Mouse (Mus musculus) embryonic facial prominence, embryonic 11.5 days (tissue): ENCODE measurements around the gene Pou2f3. TPM values are rescaled to one million over a fixed set of nuclear protein-coding genes. Genes with fewer than 3 reads are reported as not detected.

Experiments used
- ATAC-seq: fragments of 200-750 bp; cut with Nextera tagmentation; replicated peaks from 2 replicates; pipeline ENCODE4 v1.8.0; 2017; ENCODE audit warnings: low read depth; ENCODE audit not compliant: insufficient number of reproducible peaks, low FRiP score, low TSS enrichment
- DNase-seq: peaks from one replicate; pipeline ENCODE4 v3.0.0-alpha.2; 2015; ENCODE audit warnings: low spot score
- H3K27ac ChIP-seq: fragments of 300-500 bp; sonication (generic); replicated peaks from 2 replicates; pipeline ENCODE4 v1.5.1; 2014; ENCODE audit warnings: mild to moderate bottlenecking, low read depth, low read length, control low read depth
- H3K27me3 ChIP-seq: fragments of 300-500 bp; sonication (generic); 2 replicates; pipeline ENCODE4 v1.6.1; 2014; ENCODE audit warnings: mild to moderate bottlenecking, low read length, moderate library complexity, mixed read lengths; ENCODE audit not compliant: control insufficient read depth, insufficient read depth
- H3K36me3 ChIP-seq: fragments of 300-500 bp; sonication (generic); replicated peaks from 2 replicates; pipeline ENCODE4 v1.6.1; 2014; ENCODE audit warnings: low read depth, mild to moderate bottlenecking, low read length, moderate library complexity, mixed read lengths; ENCODE audit not compliant: control insufficient read depth, insufficient read depth
- H3K4me1 ChIP-seq: fragments of 300-500 bp; sonication (generic); 2 replicates; pipeline ENCODE4 v1.6.1; 2014; ENCODE audit warnings: low read length, mixed read lengths; ENCODE audit not compliant: control insufficient read depth, insufficient read depth
- H3K4me2 ChIP-seq: fragments of 300-500 bp; sonication (generic); 2 replicates; pipeline ENCODE4 v1.6.1; 2014; ENCODE audit warnings: low read depth, mild to moderate bottlenecking, control low read depth, low read length, moderate library complexity
- H3K4me3 ChIP-seq: fragments of 300-500 bp; sonication (generic); 2 replicates; pipeline ENCODE4 v1.5.1; 2014; ENCODE audit warnings: low read depth, low read length, control low read depth
- H3K9ac ChIP-seq: fragments of 300-500 bp; sonication (generic); replicated peaks from 2 replicates; pipeline ENCODE4 v1.6.1; 2014; ENCODE audit warnings: mild to moderate bottlenecking, control low read depth, low read length
- H3K9me3 ChIP-seq: fragments of 300-500 bp; sonication (generic); replicated peaks from 2 replicates; pipeline ENCODE4 v1.6.1; 2016; ENCODE audit warnings: mild to moderate bottlenecking, low read length, inconsistent platforms, mixed read lengths; ENCODE audit not compliant: control insufficient read depth
- WGBS: fragments of 180-500 bp; shearing (Covaris S2); extraction: QIAGEN DNeasy Blood & Tissue Kit; methylation state at CpG from one replicate; pipeline ENCODE4 v1.1.7; 2014; 5-methylcytosine and 5-hydroxymethylcytosine counted together
- polyA plus RNA-seq: library from polyadenylated mRNA; unstranded; fragments of >200 nt; fragmentation: Nextera tagmentation; extraction: Ambion mirVana; gene quantifications from 2 replicates; pipeline ENCODE4 v1.2.1, GENCODE M21; 2014

The Pou2f3 gene
- polyA plus RNA-seq, 1 experiment from 2014 or later: not detected

GRCm38 (mm10) chr9:43098922-43099321, 111.2 kb downstream of the Pou2f3 start:
- H3K9ac ChIP-seq: no peak overlapping the region
- DNase-seq (no peak), ATAC-seq (no peak)
- H3K4me2 ChIP-seq: no peak overlapping the region
- no peaks in the 10 kb centered on the region for H3K9me3 ChIP-seq
- H3K4me1 ChIP-seq: no peaks in the 10 kb centered on the region
- no peaks in the 10 kb centered on the region for H3K27me3 ChIP-seq
- no peaks in the 10 kb centered on the region for H3K36me3 ChIP-seq
- 58% methylated on average over 4 of the region's 4 CpGs for WGBS
- no peak overlapping the region for H3K27ac ChIP-seq
- no peak overlapping the region for H3K4me3 ChIP-seq

- Histone ChIP-seq H3K36me3 (no peaks in the 10 kb centered on the region), H3K4me1 (no peaks in the 10 kb centered on the region), H3K27ac (no peak overlapping the region), H3K27me3 (no peaks in the 10 kb centered on the region), H3K9ac (no peak overlapping the region), H3K4me3 (no peak overlapping the region), H3K9me3 (no peaks in the 10 kb centered on the region), H3K4me2 (no peak overlapping the region)
- DNase-seq (no peak), ATAC-seq (no peak)
- WGBS: 92% methylated on average over 3 of the region's 3 CpGs
These were observed 112.2 kb downstream of the Pou2f3 start for GRCm38 (mm10) chr9:43097801-43098557.

- no peaks in the 10 kb centered on the region for H3K36me3 ChIP-seq
- DNase-seq (no peak), ATAC-seq (no peak)
- no peaks in the 10 kb centered on the region for H3K27me3 ChIP-seq
- H3K9me3 ChIP-seq: no peaks in the 10 kb centered on the region
- no peak overlapping the region for H3K4me2 ChIP-seq
- H3K4me1 ChIP-seq: no peaks in the 10 kb centered on the region
- H3K9ac ChIP-seq: no peak overlapping the region
- H3K4me3 ChIP-seq: no peak overlapping the region
- H3K27ac ChIP-seq: no peak overlapping the region
These were observed 113.8 kb downstream of the Pou2f3 start for GRCm38 (mm10) chr9:43096337-43096736.

GRCm38 (mm10) chr9:43094828-43095227, 115.3 kb downstream of the Pou2f3 start:
- H3K4me1 ChIP-seq: no peaks in the 10 kb centered on the region
- H3K27ac ChIP-seq: no peak overlapping the region
- no peak overlapping the region for H3K4me3 ChIP-seq
- no peak overlapping the region for H3K4me2 ChIP-seq
- no peaks in the 10 kb centered on the region for H3K27me3 ChIP-seq
- ATAC-seq (no peak), DNase-seq (no peak)
- H3K36me3 ChIP-seq: no peaks in the 10 kb centered on the region
- H3K9ac ChIP-seq: no peak overlapping the region
- 90% methylated on average over 4 of the region's 4 CpGs for WGBS
- H3K9me3 ChIP-seq: no peaks in the 10 kb centered on the region

GRCm38 (mm10) chr9:43093803-43094202, 116.4 kb downstream of the Pou2f3 start:
- Histone ChIP-seq H3K9ac (no peak overlapping the region), H3K4me3 (no peak overlapping the region), H3K36me3 (no peaks in the 10 kb centered on the region), H3K4me1 (no peaks in the 10 kb centered on the region), H3K9me3 (no peaks in the 10 kb centered on the region), H3K4me2 (no peak overlapping the region), H3K27me3 (no peaks in the 10 kb centered on the region), H3K27ac (no peak overlapping the region)
- no peak for DNase-seq
- no peak for ATAC-seq
- WGBS: 80% methylated on average over 3 of the region's 3 CpGs

GRCm38 (mm10) chr9:43085686-43086285, 124.4 kb downstream of the Pou2f3 start:
- Histone ChIP-seq H3K9ac (no peak overlapping the region), H3K27ac (no peak overlapping the region), H3K4me3 (no peak overlapping the region), H3K4me1 (no peaks in the 10 kb centered on the region), H3K9me3 (no peaks in the 10 kb centered on the region), H3K27me3 (no peaks in the 10 kb centered on the region), H3K36me3 (no peaks in the 10 kb centered on the region), H3K4me2 (no peak overlapping the region)
- DNase-seq: no peak
- no peak for ATAC-seq
- WGBS: 95% methylated on average over 1 of the region's 1 CpGs

- Histone ChIP-seq H3K9me3 (no peaks in the 10 kb centered on the region), H3K4me2 (no peak overlapping the region), H3K36me3 (no peaks in the 10 kb centered on the region), H3K4me1 (no peaks in the 10 kb centered on the region), H3K27ac (no peak overlapping the region), H3K4me3 (no peak overlapping the region), H3K9ac (no peak overlapping the region), H3K27me3 (no peaks in the 10 kb centered on the region)
- no peak for DNase-seq
- WGBS: 83% methylated on average over 7 of the region's 7 CpGs
- no peak for ATAC-seq
These were observed 125.4 kb downstream of the Pou2f3 start for GRCm38 (mm10) chr9:43084496-43085362.
